Mouse (Mus musculus) kidney, postnatal 4 days (tissue): ENCODE results near the gene Vps50.
A peak's percentile ranks its signal among the peaks of the same experiment; 100 is the strongest.
"Not testable (repeated sequence)": the region's sequence is repeated elsewhere in the genome, so short reads cannot be mapped to it uniquely, and the experiment has no call there.

Experiments
- DNase-seq, 2 experiments: peaks; one replicate each; pipeline ENCODE4 v3.0.0; 2021; ENCODE audit warnings: mixed read lengths in 2 of 2

The Vps50 gene

DNA sequence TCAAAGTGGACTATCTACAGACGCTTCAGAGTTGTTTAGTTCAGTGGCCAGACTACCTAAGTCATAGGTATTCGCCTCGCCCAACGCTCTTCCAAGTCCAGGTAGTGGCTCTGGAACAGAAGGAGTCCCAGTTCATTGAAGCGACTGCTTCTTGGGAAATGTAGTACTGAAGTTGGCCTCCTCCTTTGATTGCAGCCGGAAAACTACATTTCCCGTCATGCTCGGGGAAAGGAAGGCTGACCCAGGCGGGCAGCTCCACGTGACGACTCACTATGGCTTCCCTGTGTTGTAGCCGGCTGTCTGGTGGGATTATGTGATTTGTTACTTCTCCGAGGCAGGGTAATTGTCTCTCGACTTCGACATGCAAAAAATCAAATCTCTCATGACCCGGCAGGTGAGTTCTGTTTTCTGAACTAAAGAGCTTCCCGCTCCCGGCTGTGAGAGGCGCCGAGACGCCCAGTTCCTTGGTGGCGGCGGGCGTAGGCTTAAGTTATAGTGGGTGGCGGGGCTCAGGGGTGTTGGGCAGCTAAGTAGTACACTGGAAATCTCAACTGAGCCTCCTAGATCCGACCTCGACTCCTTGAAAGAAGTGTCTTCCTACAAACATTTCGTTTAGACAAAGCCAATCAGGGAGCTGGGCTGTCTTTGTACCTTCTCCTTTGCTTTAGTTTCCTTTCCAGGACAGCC, at the start of gene Vps50, which contains the start of gene Hepacam2:
Vps50 (plus strand) TSS at position 221 of the 687 bp plus-strand sequence.
Hepacam2 (minus strand) TSS at position 137 of the 687 bp plus-strand sequence.
- peak; percentile 90 to 93 for DNase-seq

- peak in 1 of 2 experiments; percentile 4 for DNase-seq
Measured at GRCm38 (mm10) chr6:3454421-3454820, 43.8 kb upstream of the Vps50 start.

GRCm38 (mm10) chr6:3455944-3456536, 42.1 kb upstream of the Vps50 start:
- peak; percentile 76 to 83 for DNase-seq

GRCm38 (mm10) chr6:3463026-3463425, 35.2 kb upstream of the Vps50 start:
- DNase-seq = no peak

GRCm38 (mm10) chr6:3463594-3463993, 34.6 kb upstream of the Vps50 start:
- DNase-seq = no peak

DNA sequence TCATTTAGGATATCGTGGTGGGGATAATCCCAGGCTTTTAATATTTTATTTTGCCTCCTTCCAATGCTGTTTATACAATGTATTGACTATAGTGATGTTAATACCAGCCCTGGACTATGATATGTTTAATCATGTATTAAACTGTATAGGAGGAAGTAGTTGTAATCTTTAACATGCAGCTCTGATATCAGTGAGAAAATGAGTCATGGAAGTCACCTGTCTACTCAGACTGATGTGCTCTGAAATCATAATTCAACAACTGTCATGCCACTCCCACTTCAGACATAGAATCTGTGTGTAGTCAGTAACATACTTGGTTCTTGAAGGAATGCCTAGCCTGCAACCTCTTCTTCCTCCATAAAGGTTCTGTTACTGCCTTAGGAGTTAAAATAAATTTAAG, 29.6 kb upstream of the Vps50 start:
- DNase-seq = no peak

DNA sequence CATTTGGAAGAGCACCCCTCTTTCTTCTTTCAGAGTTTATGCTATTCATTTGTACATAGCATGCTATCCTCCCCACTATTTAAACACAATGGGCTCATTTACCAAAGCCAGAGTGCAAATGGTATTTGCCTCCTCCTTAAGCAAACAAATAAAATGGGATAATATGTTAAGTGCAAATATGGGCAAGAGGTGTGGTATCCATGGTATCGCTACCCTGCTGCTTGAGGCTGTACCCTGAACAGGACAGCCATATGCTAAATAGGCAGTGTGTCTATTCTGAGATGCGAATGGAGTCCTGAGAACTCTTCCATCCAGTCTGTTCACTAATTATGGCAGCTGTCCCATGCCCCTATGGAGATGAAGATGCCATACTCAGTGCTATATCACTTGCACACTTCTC, 27.5 kb upstream of the Vps50 start:
- no peak for DNase-seq

DNA sequence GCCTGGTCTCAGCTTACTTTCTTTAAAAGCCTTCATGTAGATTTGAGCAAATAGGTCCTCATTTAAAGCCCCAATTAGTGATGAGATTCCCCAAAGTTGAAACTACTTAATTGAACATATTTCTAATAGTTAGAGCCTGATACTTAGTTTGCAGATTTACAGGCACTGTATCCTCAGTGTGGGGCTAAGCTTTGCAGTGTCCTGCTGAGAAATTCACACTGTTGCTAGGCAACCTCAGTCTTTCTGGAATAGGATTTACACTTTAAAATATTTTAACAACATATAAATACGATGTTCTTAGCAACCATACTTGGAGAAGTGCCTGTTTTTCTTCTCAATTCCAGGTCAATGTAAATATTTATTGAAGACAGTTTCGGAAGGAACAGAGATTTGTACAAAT, 21.9 kb upstream of the Vps50 start:
- no peak for DNase-seq

- no peak for DNase-seq
Measured at GRCm38 (mm10) chr6:3479853-3480252, 18.3 kb upstream of the Vps50 start.

DNA sequence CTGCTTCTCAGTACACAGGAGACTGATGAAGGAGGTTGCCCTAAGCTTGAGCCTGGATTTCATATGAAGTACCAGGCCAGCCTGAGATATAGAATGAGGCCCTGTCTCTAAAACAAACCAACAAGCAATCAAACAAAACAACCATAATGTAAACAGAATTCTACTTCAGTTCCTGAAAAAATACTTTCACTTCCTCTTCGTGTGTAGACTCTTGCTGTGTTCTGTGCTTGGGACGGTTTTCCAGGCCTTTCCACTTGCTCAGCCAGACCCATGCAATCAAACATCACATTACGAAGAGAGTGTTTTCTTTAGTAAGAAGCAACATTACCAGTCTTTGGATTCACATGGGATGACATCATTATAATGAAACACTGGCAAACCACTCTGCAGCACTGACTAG, 16.5 kb upstream of the Vps50 start:
- DNase-seq = no peak

- no peak for DNase-seq
Measured at GRCm38 (mm10) chr6:3485133-3485532, 13.0 kb upstream of the Vps50 start.

GRCm38 (mm10) chr6:3487355-3487754, 10.8 kb upstream of the Vps50 start:
- DNase-seq = no peak

- DNase-seq = no peak
Measured at GRCm38 (mm10) chr6:3494285-3494684, 3.9 kb upstream of the Vps50 start.

GRCm38 (mm10) chr6:3496210-3496609, 2.0 kb upstream of the Vps50 start:
- DNase-seq = peak in 1 of 2 experiments; percentile 3

DNA sequence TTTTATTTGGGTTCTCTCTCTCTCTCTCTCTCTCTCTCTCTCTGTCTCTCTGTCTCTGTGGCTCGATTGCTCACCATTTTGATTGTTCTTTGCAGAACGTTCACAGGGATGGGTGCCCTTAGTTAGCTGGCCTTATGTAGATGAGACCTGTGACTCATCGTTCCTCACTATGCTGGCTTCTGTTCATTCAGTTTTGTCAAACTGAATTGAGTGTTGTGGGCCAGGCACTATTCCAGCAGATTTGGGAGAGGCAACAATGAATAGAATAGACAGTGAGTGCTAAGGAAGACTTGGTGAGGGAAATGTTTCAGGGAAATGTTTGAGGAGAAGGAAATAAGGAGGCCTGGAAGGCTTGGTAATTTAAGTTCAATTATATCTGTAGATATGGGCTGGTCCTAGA, 2.1 kb downstream of the Vps50 start:
- no peak for DNase-seq

DNA sequence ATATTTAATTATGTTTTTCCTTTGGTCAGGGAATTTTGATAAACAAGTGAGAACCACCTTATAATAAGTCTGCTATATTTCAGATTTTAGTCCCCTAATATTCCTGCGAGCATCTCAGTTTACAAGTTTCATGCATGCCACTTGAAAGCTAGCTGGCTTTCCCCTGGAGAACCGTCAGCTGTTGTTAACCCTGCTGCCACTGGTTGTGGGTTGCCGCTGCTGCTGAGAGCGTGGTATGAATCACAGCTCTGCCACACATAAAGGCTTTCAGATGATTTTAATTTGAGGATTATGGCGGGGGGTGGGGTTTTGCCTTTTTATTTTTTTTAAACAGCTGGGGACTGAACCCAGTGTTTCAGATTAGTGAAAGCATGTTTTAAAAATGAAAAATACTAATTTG, 7.1 kb downstream of the Vps50 start:
- DNase-seq = no peak

- DNase-seq = no peak
Measured at GRCm38 (mm10) chr6:3507078-3507477, 8.9 kb downstream of the Vps50 start.

DNA sequence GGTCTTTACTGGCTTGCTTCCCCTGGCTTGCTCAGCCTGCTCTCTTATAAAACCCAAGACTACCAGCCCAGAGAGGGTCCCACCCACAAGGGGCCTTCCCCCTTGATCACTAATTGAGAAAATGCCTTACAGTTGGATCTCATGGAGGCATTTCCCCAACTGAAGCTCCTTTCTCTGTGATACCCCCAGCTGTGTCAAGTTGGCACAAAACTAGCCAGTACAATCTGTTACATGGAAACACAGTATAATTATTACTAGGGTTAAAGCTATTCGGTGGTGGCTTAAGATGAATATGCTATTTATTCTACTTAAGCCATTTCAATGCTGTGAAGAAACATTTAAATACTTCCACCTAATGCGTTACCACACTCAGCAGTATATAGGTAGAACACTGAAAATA, 10.0 kb downstream of the Vps50 start:
- DNase-seq = not testable (repeated sequence)

GRCm38 (mm10) chr6:3509782-3510181, 11.6 kb downstream of the Vps50 start:
- DNase-seq = no peak

DNA sequence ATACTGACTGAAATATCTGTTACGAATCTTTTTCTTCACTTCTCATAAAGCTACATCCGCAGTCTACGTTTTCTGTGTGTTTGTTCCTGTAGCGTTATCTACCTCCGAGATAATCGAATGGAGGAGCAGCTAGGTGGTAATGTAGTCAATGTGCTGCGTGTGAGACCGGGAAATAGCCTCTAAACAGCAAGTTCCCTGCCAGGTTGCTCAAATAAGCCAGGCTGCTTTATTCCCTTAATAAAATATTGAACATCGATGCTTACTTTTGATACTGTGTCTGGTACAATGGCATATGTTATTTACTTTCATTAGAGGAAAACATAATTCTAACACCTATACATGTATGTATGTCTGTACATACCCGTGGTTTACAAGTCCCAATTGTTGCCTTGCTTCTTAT, 12.9 kb downstream of the Vps50 start:
- no peak for DNase-seq

DNA sequence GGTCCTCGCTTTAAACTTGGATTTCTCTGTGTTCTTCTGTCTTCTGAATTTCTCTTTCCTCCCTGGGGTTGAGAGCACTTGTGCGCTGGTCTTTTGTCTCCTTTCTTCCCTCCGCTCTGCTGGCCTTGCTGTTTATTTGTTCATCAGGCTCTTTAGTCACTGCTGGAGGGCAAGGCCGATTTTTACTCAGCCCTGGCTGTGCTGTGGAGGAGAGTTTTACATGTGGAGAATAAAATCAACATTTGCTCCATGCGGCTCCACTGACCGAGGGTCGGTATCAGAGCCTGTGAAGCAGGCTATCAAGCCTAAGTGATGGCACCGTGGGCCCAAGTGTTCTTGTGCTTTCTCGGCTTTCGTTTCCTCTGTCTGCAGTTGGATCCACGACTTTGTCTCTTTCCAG, 13.4 kb downstream of the Vps50 start:
- DNase-seq = no peak

GRCm38 (mm10) chr6:3512611-3513010, 14.4 kb downstream of the Vps50 start:
- DNase-seq = no peak

GRCm38 (mm10) chr6:3528198-3528597, 30.0 kb downstream of the Vps50 start:
- DNase-seq = no peak

DNA sequence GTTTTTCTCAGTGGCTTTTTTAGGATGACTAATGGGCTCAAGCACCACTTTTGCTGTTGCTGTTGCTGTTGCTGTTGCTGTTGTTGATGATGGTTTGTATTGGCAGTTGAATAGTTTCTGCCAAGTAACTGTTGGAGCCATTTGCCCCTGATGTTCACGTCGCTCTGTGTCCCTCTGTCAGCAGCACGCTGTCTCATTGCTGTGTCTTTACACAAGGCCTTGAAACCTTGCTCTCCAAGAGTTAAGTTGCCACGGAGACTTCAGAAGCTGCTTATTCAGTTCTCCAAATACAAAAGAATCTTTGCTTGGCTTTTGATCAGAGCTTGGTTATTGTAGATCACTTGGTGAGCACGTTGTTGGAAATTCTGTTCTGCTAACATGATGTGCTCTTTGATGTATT, 33.3 kb downstream of the Vps50 start:
- DNase-seq = no peak

- no peak for DNase-seq
Measured at GRCm38 (mm10) chr6:3536048-3536447, 37.9 kb downstream of the Vps50 start.
